15 mouse cellular contexts compared by ENCODE assay signal in genomic region chr12:69998186-69998983, GRCm38 (mm10).
"Had no signal": no experiment of that assay in that cellular context is flagged by ENCODE, and none has a peak within 500 bp of the region (broad histone marks: within the 10 kb centered on the region; RNA-seq: fewer than 3 reads in every experiment).

No protein-coding gene starts in this region.

- H3K4me3 ChIP-seq: limb, embryonic 15.5 days; liver, embryonic 12.5 days; midbrain, embryonic 10.5 days; neural tube, embryonic 12.5 days; stomach, embryonic 15.5 days had no signal

- H3K4me1 ChIP-seq: limb, embryonic 15.5 days; liver, embryonic 12.5 days; midbrain, embryonic 10.5 days; neural tube, embryonic 12.5 days; stomach, embryonic 15.5 days had no signal

- H3K27ac ChIP-seq: limb, embryonic 15.5 days; liver, embryonic 12.5 days; midbrain, embryonic 10.5 days; neural tube, embryonic 12.5 days; stomach, embryonic 15.5 days had no signal

- DNase-seq: kidney, postnatal 10 days; layer of hippocampus, postnatal 36 days; lung, embryonic 14.5 days; lung, postnatal 10 days; lung, postnatal 4 days; midbrain, embryonic 14.5 days; right cerebral cortex, postnatal 4 days; spleen, adult 18-20 months; thymus, adult 2 months; thymus, postnatal 36 days had no signal
